Mouse (Mus musculus): ENCODE measurements at regions not wholly inside any gene's neighbourhood (a gene's known extent, or its start where the extent isn't known, plus 50 kb on each side); places are given as distances from the start of the nearest gene placed in this dataset.

- no peak for TF ChIP-seq CTCF (IDR thresholded peaks at IDR 0.05; ENCODE audit: borderline replicate concordance, insufficient read depth, low read length)
- no peak for TF ChIP-seq POLR2A (IDR thresholded peaks at IDR 0.05; ENCODE audit: low read depth, low read length)
These were observed 78.3 kb downstream of the Olig3 start for GRCm38 (mm10) chr10:19434661-19435060.

Data from embryonic fibroblast, embryonic 13.5 days (primary cell).